Mouse (Mus musculus) neural tube, embryonic 15.5 days (tissue): ENCODE results near the gene 2010111I01Rik. TPM values are rescaled to one million over a fixed set of nuclear protein-coding genes. Genes with fewer than 3 reads are reported as not detected.

ENCODE experiments used
- ATAC-seq: fragments of 200-750 bp; cut with Nextera tagmentation; 2 replicates; pipeline ENCODE4 v1.8.0; 2017; ENCODE audit warnings: mild to moderate bottlenecking, moderate TSS enrichment, moderate library complexity; ENCODE audit not compliant: low FRiP score
- H3K27ac ChIP-seq: fragments of 300-500 bp; sonication (generic); replicated peaks from 2 replicates; pipeline ENCODE4 v1.5.1; 2015; ENCODE audit warnings: mild to moderate bottlenecking, inconsistent platforms
- H3K27me3 ChIP-seq: fragments of 300-500 bp; sonication (generic); replicated peaks from 2 replicates; pipeline ENCODE4 v1.6.1; 2015; ENCODE audit warnings: inconsistent platforms
- H3K36me3 ChIP-seq: fragments of 300-500 bp; sonication (generic); 2 replicates; pipeline ENCODE4 v1.6.1; 2015; ENCODE audit warnings: inconsistent platforms
- H3K4me1 ChIP-seq: fragments of 300-500 bp; sonication (generic); 2 replicates; pipeline ENCODE4 v1.6.1; 2015; ENCODE audit warnings: inconsistent platforms
- H3K4me2 ChIP-seq: fragments of 300-500 bp; sonication (generic); 2 replicates; pipeline ENCODE4 v1.6.1; 2015; ENCODE audit warnings: inconsistent platforms, mild to moderate bottlenecking, moderate library complexity
- H3K4me3 ChIP-seq: fragments of 300-500 bp; sonication (generic); replicated peaks from 2 replicates; pipeline ENCODE4 v1.5.1; 2015; ENCODE audit warnings: mild to moderate bottlenecking, inconsistent platforms
- H3K9ac ChIP-seq: fragments of 300-500 bp; sonication (generic); replicated peaks from 2 replicates; pipeline ENCODE4 v1.6.1; 2015; ENCODE audit warnings: mild to moderate bottlenecking, inconsistent platforms
- H3K9me3 ChIP-seq: fragments of 300-500 bp; sonication (generic); replicated peaks from 2 replicates; pipeline ENCODE4 v1.6.1; 2016; ENCODE audit warnings: inconsistent platforms
- WGBS: fragments of 180-500 bp; shearing (Covaris S2); methylation state at CpG from one replicate; pipeline ENCODE4 v1.1.7; 2015; ENCODE audit warnings: mixed read lengths; 5-methylcytosine and 5-hydroxymethylcytosine counted together
- polyA plus RNA-seq: library from polyadenylated mRNA; unstranded; fragments of >200 nt; fragmentation: Nextera tagmentation; extraction: Ambion mirVana; gene quantifications from 2 replicates; pipeline ENCODE4 v1.2.1, GENCODE M21; 2015

The 2010111I01Rik gene
- polyA plus RNA-seq, 1 experiment from 2014 or later, result 36.1 TPM

DNA sequence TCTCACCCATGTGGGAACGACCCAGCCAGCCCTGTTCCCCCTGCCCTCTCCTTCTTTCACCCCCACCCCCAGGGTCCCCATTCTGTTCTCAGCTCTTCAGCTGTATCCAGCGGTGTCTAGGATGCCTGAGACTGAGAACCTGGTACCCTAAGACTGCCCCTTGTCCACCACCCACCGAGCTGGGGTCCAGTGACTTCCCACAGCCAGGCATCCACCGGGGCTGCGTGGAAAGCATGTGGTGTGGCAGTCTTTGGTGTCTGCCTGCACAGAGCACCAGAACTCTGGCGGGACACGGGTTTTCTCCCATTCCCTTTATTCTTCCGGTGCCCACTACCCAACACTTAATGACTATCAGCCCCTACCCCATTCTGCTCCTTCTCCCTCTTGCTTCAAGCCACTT lies 119.0 kb downstream of the 2010111I01Rik start:
- Histone ChIP-seq H3K36me3 (no peaks in the 10 kb centered on the region), H3K9me3 (no peaks in the 10 kb centered on the region)
- 67% methylated on average over 8 of the region's 8 CpGs for WGBS

DNA sequence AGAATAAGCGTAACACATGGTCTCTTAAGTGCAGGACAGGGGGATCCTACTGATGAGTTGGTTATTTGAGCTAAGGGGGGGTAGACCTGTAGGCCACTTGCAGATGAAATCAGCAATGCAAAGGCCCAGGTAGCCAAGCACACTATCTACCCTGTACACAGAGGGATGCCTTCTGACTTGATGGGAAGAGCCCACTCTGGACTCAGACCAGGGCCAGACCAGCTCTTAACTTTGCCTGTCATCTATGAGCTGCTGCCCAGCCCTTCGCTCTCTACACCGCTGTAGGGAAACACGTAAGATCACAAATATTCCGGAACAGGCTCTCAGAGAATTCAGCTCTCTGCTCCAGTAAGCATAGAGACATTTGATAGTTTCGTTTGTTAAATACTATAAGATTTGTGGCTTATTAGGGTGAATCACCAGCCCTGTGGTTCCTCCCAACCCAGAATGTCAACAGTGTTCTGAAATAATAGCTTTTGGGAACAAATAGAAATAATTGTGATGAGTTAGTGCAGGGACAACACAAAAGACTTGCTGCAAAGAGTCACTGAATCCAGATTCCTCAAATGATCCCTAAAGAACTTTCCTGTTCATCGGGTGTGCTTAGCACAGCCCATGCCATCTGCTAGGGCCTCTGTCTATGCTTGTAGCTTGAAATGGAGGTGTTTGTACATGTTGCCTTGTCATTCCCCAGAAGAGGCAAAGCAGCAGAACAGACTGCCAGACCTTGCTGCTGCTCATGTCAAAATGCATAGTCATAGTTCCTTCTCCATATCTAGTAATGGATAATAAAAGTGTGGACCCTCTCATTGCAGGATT lies 123.4 kb downstream of the 2010111I01Rik start:
- ATAC-seq, result no peak
- no peaks in the 10 kb centered on the region for H3K36me3 ChIP-seq
- H3K4me3 ChIP-seq, result no peak overlapping the region
- no peak overlapping the region for H3K4me2 ChIP-seq
- no peaks in the 10 kb centered on the region for H3K9me3 ChIP-seq
- H3K9ac ChIP-seq, result no peak overlapping the region
- WGBS, result 91% methylated on average over 7 of the region's 7 CpGs
- no peaks in the 10 kb centered on the region for H3K27me3 ChIP-seq
- no peak overlapping the region for H3K27ac ChIP-seq
- peaks cover 3% of the 10 kb centered on the region; the same call in 1 of the 2 replicates for H3K4me1 ChIP-seq

More for the DNA sequence above, 119.0 kb downstream of the 2010111I01Rik start:
- no peaks in the 10 kb centered on the region for H3K27me3 ChIP-seq
- no peak overlapping the region for H3K27ac ChIP-seq
- H3K4me3 ChIP-seq, result no peak overlapping the region
- no peak overlapping the region for H3K4me2 ChIP-seq
- no peaks in the 10 kb centered on the region for H3K4me1 ChIP-seq
- no peak overlapping the region for H3K9ac ChIP-seq
- no peak for ATAC-seq

- Histone ChIP-seq H3K27ac (no peak overlapping the region), H3K36me3 (no peaks in the 10 kb centered on the region), H3K4me3 (no peak overlapping the region), H3K4me1 (peaks cover 3% of the 10 kb centered on the region; the same call in 1 of the 2 replicates), H3K9me3 (no peaks in the 10 kb centered on the region), H3K4me2 (no peak overlapping the region), H3K9ac (no peak overlapping the region), H3K27me3 (no peaks in the 10 kb centered on the region)
- ATAC-seq, result no peak
- WGBS, result 75% methylated on average over 4 of the region's 4 CpGs
Measured at GRCm38 (mm10) chr13:63089513-63089912, 124.8 kb downstream of the 2010111I01Rik start.

DNA sequence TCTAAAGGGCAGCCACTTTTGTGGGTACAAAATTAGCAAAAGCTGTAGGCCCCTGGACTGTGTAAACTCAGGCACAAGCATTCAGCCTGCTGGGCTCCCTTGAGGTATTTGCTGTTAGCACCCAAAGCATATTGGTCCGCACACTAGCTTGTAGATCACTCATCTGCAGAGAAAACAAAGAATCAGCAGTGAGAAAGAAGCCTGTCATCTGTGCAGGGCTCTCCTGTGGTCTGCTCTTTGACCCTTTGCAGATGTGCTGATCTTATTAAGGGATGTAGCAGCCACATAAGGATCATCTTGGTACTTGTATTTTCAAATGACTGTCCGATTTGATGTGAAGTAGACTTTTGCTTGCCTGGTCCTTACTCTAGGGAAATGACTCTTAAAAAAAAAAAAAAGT lies 126.6 kb downstream of the 2010111I01Rik start:
- 68% methylated on average over 2 of the region's 2 CpGs for WGBS
- H3K4me3 ChIP-seq, result no peak overlapping the region
- H3K4me1 ChIP-seq, result peaks cover 3% of the 10 kb centered on the region; the same call in 1 of the 2 replicates
- H3K27ac ChIP-seq, result no peak overlapping the region
- H3K27me3 ChIP-seq, result no peaks in the 10 kb centered on the region
- H3K4me2 ChIP-seq, result no peak overlapping the region
- no peaks in the 10 kb centered on the region for H3K9me3 ChIP-seq
- no peaks in the 10 kb centered on the region for H3K36me3 ChIP-seq
- no peak overlapping the region for H3K9ac ChIP-seq
- no peak for ATAC-seq

- Histone ChIP-seq H3K9ac (no peak overlapping the region), H3K9me3 (no peaks in the 10 kb centered on the region), H3K36me3 (no peaks in the 10 kb centered on the region), H3K27me3 (no peaks in the 10 kb centered on the region), H3K4me2 (no peak overlapping the region), H3K4me3 (no peak overlapping the region), H3K4me1 (peaks cover 3% of the 10 kb centered on the region; the same call in 1 of the 2 replicates), H3K27ac (no peak overlapping the region)
- 69% methylated on average over 2 of the region's 2 CpGs for WGBS
- no peak for ATAC-seq
Measured at GRCm38 (mm10) chr13:63092299-63092698, 127.6 kb downstream of the 2010111I01Rik start.

- Histone ChIP-seq H3K4me1 (peaks cover 3% of the 10 kb centered on the region; the same call in 1 of the 2 replicates), H3K27ac (no peak overlapping the region), H3K9ac (no peak overlapping the region), H3K9me3 (no peaks in the 10 kb centered on the region), H3K4me2 (no peak overlapping the region), H3K4me3 (no peak overlapping the region), H3K27me3 (no peaks in the 10 kb centered on the region), H3K36me3 (no peaks in the 10 kb centered on the region)
- no peak for ATAC-seq
- WGBS, result 83% methylated on average over 2 of the region's 2 CpGs
Measured at GRCm38 (mm10) chr13:63092874-63093273, 128.2 kb downstream of the 2010111I01Rik start.

GRCm38 (mm10) chr13:63093636-63094035 lies 128.9 kb downstream of the 2010111I01Rik start:
- peaks cover 3% of the 10 kb centered on the region; the same call in 1 of the 2 replicates for H3K4me1 ChIP-seq
- WGBS, result 68% methylated on average over 6 of the region's 6 CpGs
- no peak overlapping the region for H3K9ac ChIP-seq
- no peak for ATAC-seq
- no peak overlapping the region for H3K4me3 ChIP-seq
- H3K27ac ChIP-seq, result no peak overlapping the region
- no peak overlapping the region for H3K4me2 ChIP-seq
- H3K36me3 ChIP-seq, result no peaks in the 10 kb centered on the region
- H3K27me3 ChIP-seq, result no peaks in the 10 kb centered on the region
- H3K9me3 ChIP-seq, result no peaks in the 10 kb centered on the region

DNA sequence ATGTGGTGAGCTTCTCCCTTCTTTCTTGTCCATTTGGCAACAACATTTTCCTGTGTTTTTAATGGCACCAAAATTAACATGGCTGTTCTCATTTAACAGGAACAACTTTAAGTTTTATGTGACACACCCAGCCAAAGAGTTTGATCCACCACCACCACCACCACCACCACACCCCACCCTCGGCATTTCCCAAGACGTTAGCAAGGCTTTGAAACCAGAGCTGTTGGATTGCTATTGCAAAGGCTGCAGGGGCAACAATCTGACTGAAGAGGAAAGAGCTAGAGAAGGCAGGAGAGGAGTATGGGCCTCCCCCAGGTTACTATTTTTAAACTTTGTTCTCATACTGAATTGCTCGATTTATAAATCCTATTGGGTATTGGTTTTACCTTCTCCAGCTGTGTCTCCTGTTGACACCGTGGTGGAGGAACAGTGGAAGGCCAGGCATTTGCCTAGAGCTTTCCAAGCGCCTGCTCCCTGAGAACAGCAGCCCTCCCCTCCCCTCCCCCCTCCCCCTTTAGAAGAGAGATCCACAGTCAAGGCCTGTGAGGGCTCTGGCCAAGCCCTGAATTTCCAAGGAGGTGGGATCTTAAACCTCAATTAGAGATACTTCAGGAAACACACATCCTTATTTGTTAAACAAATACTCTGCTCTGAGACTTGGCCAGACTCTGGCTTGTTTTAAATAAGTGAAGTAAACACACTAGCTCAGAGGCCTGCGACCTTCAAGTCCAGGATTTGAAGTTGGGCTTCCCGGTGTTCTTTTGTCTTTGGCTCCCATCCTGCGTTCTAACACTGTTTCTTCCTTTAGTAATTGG lies 129.8 kb downstream of the 2010111I01Rik start:
- H3K9me3 ChIP-seq, result no peaks in the 10 kb centered on the region
- 11% methylated on average over 8 of the region's 8 CpGs for WGBS
- H3K27ac ChIP-seq, result no peak overlapping the region
- no peak for ATAC-seq
- H3K4me1 ChIP-seq, result peaks cover 3% of the 10 kb centered on the region; the same call in 1 of the 2 replicates
- H3K9ac ChIP-seq, result no peak overlapping the region
- no peaks in the 10 kb centered on the region for H3K36me3 ChIP-seq
- no peaks in the 10 kb centered on the region for H3K27me3 ChIP-seq
- no peak overlapping the region for H3K4me3 ChIP-seq
- no peak overlapping the region for H3K4me2 ChIP-seq

DNA sequence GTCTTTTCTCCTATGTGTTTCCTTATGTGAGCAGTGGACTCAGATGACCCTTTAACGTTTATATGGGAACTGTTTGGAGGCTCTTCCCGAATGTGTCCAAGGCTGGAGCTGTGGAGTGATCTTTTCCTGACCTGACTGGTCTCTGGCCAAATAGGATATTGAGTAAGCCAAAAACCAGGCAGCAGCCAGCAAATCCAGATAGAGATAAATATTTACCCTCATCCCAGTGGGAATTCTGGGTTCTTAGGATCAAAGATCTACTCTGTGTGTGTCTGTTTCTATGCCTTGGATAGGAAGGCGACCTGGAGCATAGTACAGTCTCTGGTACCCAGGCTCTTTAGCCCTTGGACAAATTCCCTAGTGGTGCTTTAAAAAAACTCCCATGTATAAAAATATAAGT lies 132.1 kb downstream of the 2010111I01Rik start:
- 69% methylated on average over 3 of the region's 3 CpGs for WGBS
- Histone ChIP-seq H3K9ac (no peak overlapping the region), H3K4me2 (no peak overlapping the region), H3K9me3 (no peaks in the 10 kb centered on the region), H3K36me3 (no peaks in the 10 kb centered on the region), H3K27ac (no peak overlapping the region), H3K4me1 (no peaks in the 10 kb centered on the region), H3K27me3 (no peaks in the 10 kb centered on the region), H3K4me3 (no peak overlapping the region)
- ATAC-seq, result no peak

DNA sequence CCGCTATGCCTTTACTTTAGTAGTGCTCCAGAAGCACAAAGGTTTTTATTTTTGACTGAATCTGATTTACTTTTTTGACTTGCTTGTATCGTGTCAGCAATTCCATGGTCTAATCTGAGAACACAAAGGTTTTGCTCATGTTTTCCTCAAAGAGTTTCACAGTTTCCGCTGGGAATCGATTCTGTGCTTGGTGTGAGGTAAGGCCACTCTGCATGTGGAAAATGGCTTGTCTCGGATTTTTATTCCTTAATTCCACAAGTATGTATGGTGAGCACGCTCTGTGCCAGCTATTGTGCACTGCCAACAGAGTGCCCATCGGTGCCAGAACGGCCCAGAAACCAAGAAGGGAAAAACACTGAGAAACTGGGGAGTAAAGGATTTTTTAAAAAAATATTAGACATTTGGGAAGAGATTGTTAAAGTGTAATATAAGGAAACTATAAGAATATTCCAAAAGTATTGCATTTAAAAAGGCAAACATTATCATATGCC lies 132.8 kb downstream of the 2010111I01Rik start:
- Histone ChIP-seq H3K36me3 (no peaks in the 10 kb centered on the region), H3K9me3 (no peaks in the 10 kb centered on the region), H3K27me3 (no peaks in the 10 kb centered on the region), H3K4me2 (no peak overlapping the region), H3K27ac (no peak overlapping the region), H3K4me3 (no peak overlapping the region), H3K9ac (no peak overlapping the region), H3K4me1 (no peaks in the 10 kb centered on the region)
- no peak for ATAC-seq
- 85% methylated on average over 8 of the region's 8 CpGs for WGBS

DNA sequence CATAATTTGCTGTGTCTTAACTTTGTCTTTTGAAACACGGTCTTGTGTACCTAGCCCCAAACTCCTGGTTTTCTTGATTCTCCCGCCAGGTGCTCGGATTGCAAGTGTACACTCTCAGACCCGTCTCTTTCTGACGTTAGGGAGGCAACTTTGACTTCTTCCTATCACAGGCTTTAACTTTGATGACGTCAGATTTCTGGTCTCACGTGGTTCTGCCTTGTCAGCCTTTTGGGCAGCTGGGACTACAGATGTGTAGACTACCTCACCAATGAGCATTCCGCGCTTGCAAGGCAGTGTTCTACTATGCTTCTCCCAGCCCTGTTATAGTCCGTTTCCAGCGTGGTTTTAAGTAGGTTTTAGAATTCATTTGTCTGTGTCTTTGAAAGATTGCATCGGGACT lies 137.1 kb downstream of the 2010111I01Rik start:
- H3K36me3 ChIP-seq, result no peaks in the 10 kb centered on the region
- no peak overlapping the region for H3K4me2 ChIP-seq
- 83% methylated on average over 12 of the region's 12 CpGs for WGBS
- H3K4me1 ChIP-seq, result 0 out of 2 replicates have a peak, but pooled peaks cover 9% of the 10 kb centered on the region
- H3K9ac ChIP-seq, result no peak overlapping the region
- ATAC-seq, result no peak
- no peaks in the 10 kb centered on the region for H3K27me3 ChIP-seq
- no peak overlapping the region for H3K27ac ChIP-seq
- H3K9me3 ChIP-seq, result no peaks in the 10 kb centered on the region
- no peak overlapping the region for H3K4me3 ChIP-seq
